Mouse (Mus musculus) ES-E14 (cell line): ENCODE measurements at regions not wholly inside any gene's neighbourhood (a gene's known extent, or its start where the extent isn't known, plus 50 kb on each side); places are given as distances from the start of the nearest gene placed in this dataset.
"Not testable (repeated sequence)": the region's sequence is repeated elsewhere in the genome, so short reads cannot be mapped to it uniquely, and the experiment has no call there.

Experiments used
- DNase-seq: peaks from one replicate; pipeline ENCODE4 v3.0.0-alpha.2; 2013; ENCODE audit warnings: low read depth, low spot score
- H3K27ac ChIP-seq: 2 replicates; pipeline ENCODE4 v1.5.1; 2012; ENCODE audit warnings: low read depth, mild to moderate bottlenecking, low read length, moderate library complexity, mixed read lengths; ENCODE audit not compliant: poor library complexity, insufficient read depth, severe bottlenecking
- H3K36me3 ChIP-seq: 2 replicates; pipeline ENCODE4 v1.6.1; 2012; ENCODE audit warnings: mild to moderate bottlenecking, low read length, moderate library complexity, mixed read lengths; ENCODE audit not compliant: control insufficient read depth, poor library complexity, insufficient read depth, severe bottlenecking
- H3K4me1 ChIP-seq, 2 experiments: fragments of 150-350 bp in 1 of 2; sonication (generic) in 1 of 2; 2 replicates each; pipeline ENCODE4 v1.6.1; 2012; ENCODE audit warnings: low read length in 2 of 2, mild to moderate bottlenecking in 1 of 2, mixed read lengths in 1 of 2; ENCODE audit not compliant: control insufficient read depth in 2 of 2, insufficient read depth in 2 of 2, poor library complexity in 1 of 2
- H3K4me3 ChIP-seq, 2 experiments: fragments of 150-350 bp in 1 of 2; sonication (generic) in 1 of 2; 2 replicates each; pipeline ENCODE4 v1.5.1; 2012; ENCODE audit warnings: low read length in 2 of 2, low read depth in 1 of 2, mild to moderate bottlenecking in 1 of 2, mixed read lengths in 1 of 2; ENCODE audit not compliant: insufficient read depth in 1 of 2, poor library complexity in 1 of 2, severe bottlenecking in 1 of 2
- H3K9ac ChIP-seq: 2 replicates; pipeline ENCODE4 v1.6.1; 2012; ENCODE audit warnings: low read depth, mild to moderate bottlenecking, low read length, mixed read lengths; ENCODE audit not compliant: poor library complexity, insufficient read depth, severe bottlenecking
- H3K9me3 ChIP-seq: fragments of 150-350 bp; sonication (generic); 2 replicates; pipeline ENCODE4 v1.6.1; 2012; ENCODE audit warnings: low read depth, mild to moderate bottlenecking, low read length; ENCODE audit not compliant: control insufficient read depth, insufficient read depth
- in situ Hi-C, 2 experiments: fragments of 600-800 bp; cut with MboI; formaldehyde crosslinking; loops; one replicate each; pipeline ENCODE4 v1.15.1; 2025; ENCODE audit warnings: low sequenced_read_pairs in 2 of 2, inconsistent platforms in 1 of 2; ENCODE audit not compliant: unreplicated experiment in 2 of 2

- in situ Hi-C loops, H3K4me3 ChIP-seq, H3K9me3 ChIP-seq, DNase-seq, H3K27ac ChIP-seq, H3K36me3 ChIP-seq, H3K9ac ChIP-seq, H3K4me1 ChIP-seq: not testable (repeated sequence)
Observed at GRCm38 (mm10) chr11:121964111-121964510, 134.1 kb downstream of the Ptchd3 start.

GRCm38 (mm10) chr11:121965911-121966310 lies 135.9 kb downstream of the Ptchd3 start:
- H3K9ac ChIP-seq, H3K27ac ChIP-seq, in situ Hi-C loops, H3K36me3 ChIP-seq, H3K9me3 ChIP-seq, DNase-seq, H3K4me3 ChIP-seq, H3K4me1 ChIP-seq: not testable (repeated sequence)
